Mouse (Mus musculus) bone marrow, adult 2 months (tissue): ENCODE measurements around the gene Ppox. TPM values are rescaled to one million over a fixed set of nuclear protein-coding genes. Genes with fewer than 3 reads are reported as not detected.

Experiments used
- H3K27ac ChIP-seq: fragments of 200-500 bp; 2 replicates; pipeline ENCODE4 v1.5.1; 2012; ENCODE audit warnings: low read depth, mild to moderate bottlenecking, control low read depth, inconsistent platforms, low read length; ENCODE audit not compliant: control insufficient read depth, poor library complexity, insufficient read depth
- H3K4me1 ChIP-seq: fragments of 200-500 bp; 2 replicates; pipeline ENCODE4 v1.6.1; 2011; ENCODE audit warnings: low read length; ENCODE audit not compliant: control insufficient read depth, insufficient read depth
- H3K4me3 ChIP-seq: fragments of 200-500 bp; replicated peaks from 2 replicates; pipeline ENCODE3; 2011; ENCODE audit warnings: mild to moderate bottlenecking, low read depth, low read length, control low read depth; ENCODE audit not compliant: control insufficient read depth
- CTCF ChIP-seq: fragments of 200-500 bp; IDR thresholded peaks from 2 replicates; pipeline ENCODE4 v1.5.1; 2011; ENCODE audit warnings: low read length, control low read depth; ENCODE audit not compliant: control insufficient read depth, insufficient read depth
- POLR2A ChIP-seq: fragments of 200-500 bp; IDR thresholded peaks from 2 replicates; pipeline ENCODE4 v1.6.1; 2011; ENCODE audit warnings: low read depth, mild to moderate bottlenecking, control low read depth, low read length, borderline replicate concordance; ENCODE audit not compliant: control insufficient read depth
- WGBS: fragments of 180-500 bp; shearing (Covaris S2); methylation state at CpG from one replicate; pipeline ENCODE4 v1.1.7; 2018; 5-methylcytosine and 5-hydroxymethylcytosine counted together
- polyA plus RNA-seq: library from polyadenylated mRNA; stranded (reverse); fragments of >200 nt; gene quantifications from 2 replicates; pipeline ENCODE4 v1.2.4, GENCODE M21; 2011; ENCODE audit warnings: low replicate concordance; ENCODE audit not compliant: missing spikeins, insufficient read depth, insufficient read length

Gene Ppox
- polyA plus RNA-seq, 1 experiment = 282 TPM

GRCm38 (mm10) chr1:171265971-171266744, 14.8 kb downstream of the Ppox start:
- TF ChIP-seq POLR2A = no peak
- no peak for TF ChIP-seq CTCF
- H3K4me3 ChIP-seq = no peak overlapping the region
- no peaks in the 10 kb centered on the region for H3K4me1 ChIP-seq
- H3K27ac ChIP-seq = no peak overlapping the region
- WGBS = 42% methylated on average over 4 of the region's 4 CpGs

- 54% methylated on average over 3 of the region's 3 CpGs for WGBS
- Histone ChIP-seq H3K4me1 (no peaks in the 10 kb centered on the region; the same call in 1 of the 2 replicates), H3K4me3 (no peak overlapping the region), H3K27ac (no peak overlapping the region)
- TF ChIP-seq CTCF (peak; percentile 32; the same call in 1 of the 2 replicates), POLR2A (no peak)
These were observed 17.1 kb downstream of the Ppox start for GRCm38 (mm10) chr1:171263666-171264461.

DNA sequence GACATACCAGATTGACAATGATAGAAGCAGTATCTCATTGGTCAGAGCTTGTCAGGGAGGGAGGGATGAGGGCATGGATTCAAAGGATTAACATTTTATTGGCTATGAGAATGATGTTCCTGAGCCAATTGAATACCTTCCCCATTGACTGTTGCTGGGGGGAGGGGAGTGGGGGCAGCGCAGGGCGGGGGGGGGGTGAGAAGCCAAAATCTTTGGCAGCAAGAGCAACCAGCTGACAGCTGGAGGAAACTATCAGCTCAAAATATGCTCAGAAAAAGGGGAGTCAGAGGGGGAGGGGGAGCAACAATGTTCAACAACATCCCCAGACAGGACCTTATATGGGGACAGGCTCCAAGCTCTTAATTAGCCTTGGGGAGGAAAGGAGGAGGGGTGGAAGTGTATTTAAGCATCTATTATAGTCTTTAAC, 17.8 kb downstream of the Ppox start:
- WGBS = 5% methylated on average over 2 of the region's 2 CpGs
- TF ChIP-seq CTCF (no peak), POLR2A (no peak)
- H3K4me3 ChIP-seq = no peak overlapping the region
- H3K4me1 ChIP-seq = no peaks in the 10 kb centered on the region; the same call in 1 of the 2 replicates
- no peak overlapping the region for H3K27ac ChIP-seq

- TF ChIP-seq CTCF (no peak), POLR2A (no peak)
- Histone ChIP-seq H3K4me3 (no peak overlapping the region), H3K4me1 (no peaks in the 10 kb centered on the region; the same call in 1 of the 2 replicates), H3K27ac (no peak overlapping the region)
- under 1% methylated on average over 8 of the region's 8 CpGs for WGBS
These were observed 18.3 kb downstream of the Ppox start for GRCm38 (mm10) chr1:171262594-171263130.

DNA sequence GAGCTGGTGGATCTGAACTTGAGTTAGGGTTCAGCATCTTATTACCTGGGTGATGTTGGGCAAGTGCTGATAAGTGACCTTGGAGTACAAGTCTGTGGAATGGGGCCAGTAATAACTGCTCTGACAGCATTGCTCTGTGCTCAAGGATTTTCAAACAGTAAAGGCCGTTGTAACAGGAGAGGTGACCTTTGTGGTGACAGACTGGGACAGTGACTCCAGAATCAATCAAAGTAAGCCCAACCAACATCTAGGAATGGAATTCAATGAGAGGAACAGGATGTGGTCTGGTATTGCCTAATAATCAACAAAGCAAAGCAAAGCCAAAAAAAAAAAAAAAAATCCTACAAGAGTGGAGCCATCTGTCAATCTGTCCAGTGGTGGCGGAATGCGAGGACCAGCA, 20.7 kb downstream of the Ppox start:
- 37% methylated on average over 3 of the region's 3 CpGs for WGBS
- no peak for TF ChIP-seq CTCF
- no peak for TF ChIP-seq POLR2A
- Histone ChIP-seq H3K4me3 (no peak overlapping the region), H3K4me1 (no peaks in the 10 kb centered on the region; the same call in 1 of the 2 replicates), H3K27ac (no peak overlapping the region)

GRCm38 (mm10) chr1:171258921-171259320, 22.1 kb downstream of the Ppox start:
- TF ChIP-seq POLR2A = no peak
- TF ChIP-seq CTCF = no peak
- H3K27ac ChIP-seq = no peak overlapping the region
- H3K4me3 ChIP-seq = no peak overlapping the region
- H3K4me1 ChIP-seq = no peaks in the 10 kb centered on the region; the same call in 1 of the 2 replicates
- 71% methylated on average over 17 of the region's 17 CpGs for WGBS

DNA sequence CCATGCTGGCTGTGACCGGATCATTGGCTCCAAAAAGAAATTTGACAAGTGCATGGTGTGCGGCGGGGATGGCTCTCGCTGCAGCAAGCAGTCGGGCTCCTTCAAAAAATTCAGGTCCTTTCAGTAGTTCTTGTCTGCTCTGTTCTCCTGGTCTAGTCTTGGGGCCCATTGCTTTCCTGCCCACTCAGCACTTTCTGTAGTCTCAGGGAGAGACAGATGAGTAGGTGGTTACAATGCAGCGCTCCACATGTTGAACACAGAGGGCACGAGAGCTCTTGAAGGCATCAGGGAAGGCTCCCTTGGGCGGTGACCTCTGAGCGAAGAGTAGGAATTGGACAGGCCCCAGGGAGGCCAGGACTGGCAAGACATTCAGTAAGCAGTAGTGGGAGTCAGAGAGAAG, 23.2 kb downstream of the Ppox start:
- Histone ChIP-seq H3K4me1 (no peaks in the 10 kb centered on the region; the same call in 1 of the 2 replicates), H3K4me3 (no peak overlapping the region), H3K27ac (no peak overlapping the region)
- 76% methylated on average over 9 of the region's 9 CpGs for WGBS
- TF ChIP-seq CTCF (no peak), POLR2A (no peak)

DNA sequence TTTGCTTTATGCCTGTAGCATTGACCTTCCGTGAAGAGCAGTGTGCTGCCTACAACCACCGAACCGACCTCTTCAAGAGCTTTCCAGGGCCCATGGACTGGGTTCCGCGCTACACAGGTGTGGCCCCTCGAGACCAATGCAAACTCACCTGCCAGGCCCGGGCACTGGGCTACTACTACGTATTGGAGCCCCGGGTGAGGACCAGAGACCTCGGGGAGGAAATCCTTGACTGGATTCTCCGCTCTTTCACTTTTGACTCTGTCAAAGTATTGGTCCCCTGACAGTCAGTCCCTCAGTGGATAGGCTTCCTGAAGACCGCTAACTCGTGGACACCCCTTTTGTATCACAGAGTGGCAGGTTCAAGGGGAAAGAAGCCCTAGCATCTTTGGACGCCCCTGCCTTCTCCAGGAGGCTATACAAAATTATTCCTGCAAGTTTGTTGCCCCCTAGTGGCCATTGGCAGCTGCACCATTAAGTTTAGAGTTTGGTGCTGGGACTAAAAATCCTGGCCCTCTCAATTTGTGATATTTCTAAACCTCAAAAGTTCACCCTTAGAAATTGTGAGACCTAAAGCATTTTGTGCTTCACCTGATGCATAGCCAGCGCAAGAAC, 23.9 kb downstream of the Ppox start:
- Histone ChIP-seq H3K27ac (no peak overlapping the region), H3K4me1 (no peaks in the 10 kb centered on the region; the same call in 1 of the 2 replicates), H3K4me3 (no peak overlapping the region)
- 59% methylated on average over 15 of the region's 15 CpGs for WGBS
- TF ChIP-seq CTCF = peak; percentile 50
- no peak for TF ChIP-seq POLR2A
